Mouse (Mus musculus): ENCODE results near the gene Psmb1.
"Not testable (repeated sequence)": the region's sequence is repeated elsewhere in the genome, so short reads cannot be mapped to it uniquely, and the experiment has no call there.

Psmb1 gene

GRCm38 (mm10) chr17:15499656-15500394 is at the start of gene Psmb1, which contains the start of gene Tbp:
Gene Psmb1, minus strand, starts transcription at chr17:15499751.
Gene Tbp, plus strand, starts transcription at chr17:15499888.
- peak; percentile 94 for DNase-seq (ENCODE audit: low spot score)

DNA sequence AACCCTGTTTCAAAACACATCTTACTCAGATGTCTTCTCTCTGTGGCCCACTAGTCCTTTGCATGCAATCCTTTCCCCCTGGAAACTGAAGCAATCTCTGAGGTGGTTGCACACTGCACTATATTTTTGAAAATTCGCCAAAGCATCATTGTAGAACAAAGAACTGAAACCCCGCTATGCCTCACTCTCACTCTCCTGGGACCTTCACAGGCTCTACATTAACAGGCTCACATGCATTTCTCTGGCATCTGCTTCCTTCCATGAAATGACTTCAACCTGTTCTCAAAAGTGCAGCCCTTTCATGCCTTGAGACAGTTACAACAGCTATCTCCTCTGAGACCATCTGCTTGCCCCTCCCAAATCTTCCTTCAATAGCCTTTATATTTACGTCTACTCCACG is 46.9 kb upstream of the Psmb1 start:
- DNase-seq (ENCODE audit: low spot score) = no peak

DNA sequence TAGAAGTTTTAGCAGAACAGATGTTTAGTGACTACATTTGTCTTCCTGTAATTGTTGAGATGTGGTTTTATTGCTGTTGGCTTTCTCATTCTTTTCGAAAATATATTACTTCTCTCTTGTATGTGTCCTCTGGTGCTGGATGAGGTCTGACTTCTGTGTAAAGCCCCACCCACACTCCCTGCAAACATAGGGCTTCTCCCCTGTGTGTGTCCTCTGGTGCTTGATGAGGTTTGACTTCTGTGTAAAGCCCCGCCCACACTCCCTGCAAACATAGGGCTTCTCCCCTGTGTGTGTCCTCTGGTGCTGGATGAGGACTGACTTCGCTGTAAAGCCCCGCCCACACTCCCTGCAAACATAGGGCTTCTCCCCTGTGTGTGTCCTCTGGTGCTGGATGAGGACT is 44.3 kb upstream of the Psmb1 start:
- DNase-seq (ENCODE audit: low spot score) = not testable (repeated sequence)

DNA sequence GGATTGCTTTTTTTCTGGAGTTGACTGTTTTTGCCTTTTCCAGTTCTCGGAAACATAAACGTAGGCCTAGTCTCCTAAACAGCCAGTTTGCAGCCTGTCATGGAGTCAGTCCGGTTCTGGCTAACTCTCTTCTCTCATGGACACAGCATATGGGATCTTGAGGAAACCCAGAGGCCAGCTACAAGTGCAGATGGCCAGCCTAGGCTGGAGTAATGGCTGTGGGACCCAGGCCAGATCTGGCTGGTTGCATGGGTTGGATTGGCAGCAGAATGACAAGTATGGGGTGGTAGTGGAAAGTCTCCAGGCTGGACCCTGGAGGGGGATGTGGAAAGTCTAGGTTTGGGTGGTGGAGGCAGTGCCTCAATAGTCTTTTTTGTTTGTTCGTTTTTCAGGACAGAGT is 40.8 kb upstream of the Psmb1 start:
- no peak for DNase-seq (ENCODE audit: low spot score)

DNA sequence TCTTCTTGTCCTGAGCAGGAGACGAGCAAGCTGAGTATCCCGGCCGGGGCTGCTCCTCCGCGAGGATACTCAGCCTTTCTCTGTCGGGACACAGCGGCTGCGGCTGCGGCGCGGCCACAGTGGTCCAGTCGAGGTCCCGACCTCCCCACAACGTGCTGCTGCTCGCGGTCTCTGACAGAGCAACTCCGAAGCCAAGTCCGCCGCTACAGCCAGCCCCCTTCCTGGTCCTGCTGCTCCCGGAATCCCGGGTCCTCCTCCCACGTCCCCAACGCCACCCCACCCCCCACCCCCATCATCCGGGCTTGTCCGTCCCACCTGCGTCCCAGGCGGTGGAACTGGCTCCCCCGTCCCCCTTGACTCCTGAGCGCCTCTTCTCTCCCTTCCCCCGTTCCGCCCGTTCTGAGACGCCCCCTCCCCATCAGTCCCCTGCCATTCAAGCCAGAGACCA is 36.9 kb upstream of the Psmb1 start:
- peak; percentile 18 for DNase-seq (ENCODE audit: low spot score)

DNA sequence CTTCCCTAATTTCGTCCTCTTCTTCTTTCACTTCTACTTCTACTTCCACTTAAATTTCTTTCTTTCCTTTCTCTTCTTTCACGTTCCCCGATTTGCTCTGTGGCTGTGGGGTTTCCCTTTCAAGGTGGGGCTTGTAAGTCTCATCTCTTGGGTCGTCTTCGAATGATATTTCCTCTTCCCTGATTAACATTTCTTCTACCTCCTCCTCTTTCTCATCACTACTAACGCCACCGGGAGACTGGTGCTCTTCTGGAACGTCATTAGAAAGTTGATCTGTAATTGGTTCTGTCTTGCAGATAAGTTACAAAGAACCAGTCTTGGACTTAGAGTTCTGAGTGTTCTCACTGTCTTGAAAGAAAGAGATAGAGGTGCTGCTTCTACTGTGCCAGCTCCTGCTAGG is 36.4 kb upstream of the Psmb1 start:
- no peak for DNase-seq (ENCODE audit: low spot score)

DNA sequence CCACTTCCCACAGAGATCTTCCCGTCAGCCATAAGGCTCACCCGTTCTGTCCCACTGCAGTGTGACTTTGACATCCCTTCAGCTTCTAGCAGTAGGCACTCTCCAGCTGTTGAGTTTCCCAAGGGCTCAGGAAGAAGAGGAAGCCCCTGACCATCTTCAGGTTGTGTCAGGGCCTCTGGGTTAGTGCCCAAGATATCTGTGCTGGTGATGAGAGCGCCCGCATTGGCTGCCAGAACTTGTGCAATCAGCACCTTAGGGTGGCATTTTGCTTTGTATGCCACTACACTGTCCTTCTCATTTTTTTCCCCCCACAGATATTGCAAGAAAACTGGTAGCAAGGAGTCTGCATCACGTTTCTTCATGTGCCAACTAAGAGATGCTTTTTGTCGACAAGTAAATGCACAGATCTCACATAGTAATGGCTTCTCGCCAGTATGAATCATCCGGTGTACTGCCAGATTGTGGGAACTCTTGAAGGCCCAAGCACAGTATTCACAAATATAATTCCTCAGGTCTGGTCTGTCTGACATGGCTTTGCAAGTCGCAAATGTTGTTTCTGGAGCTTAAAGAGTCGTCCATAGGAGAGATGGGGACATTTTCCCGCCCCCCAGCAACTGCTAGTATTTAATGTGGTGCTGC is 35.7 kb upstream of the Psmb1 start:
- DNase-seq (ENCODE audit: low spot score) = no peak

DNA sequence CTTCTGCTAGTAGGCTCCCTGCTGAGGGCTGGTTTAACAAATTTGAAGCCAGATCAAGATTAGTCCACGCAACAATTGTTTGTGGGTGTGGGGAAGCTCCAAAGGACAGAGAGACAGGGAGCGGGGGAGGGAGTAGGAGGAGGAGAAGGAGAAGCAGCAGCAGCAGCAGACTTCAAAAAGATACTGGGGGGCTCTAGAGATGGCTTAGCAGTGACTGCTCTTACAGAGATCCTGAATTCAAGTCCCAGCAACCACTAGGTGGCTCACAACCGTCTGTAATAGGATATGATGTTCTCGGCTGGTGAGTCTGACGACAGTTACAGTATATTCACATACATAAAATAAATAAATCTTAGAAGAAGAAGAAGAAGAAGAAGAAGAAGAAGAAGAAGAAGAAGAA is 30.6 kb upstream of the Psmb1 start:
- peak; percentile 6 for DNase-seq (ENCODE audit: low spot score)

GRCm38 (mm10) chr17:15528887-15529286 is 29.3 kb upstream of the Psmb1 start:
- DNase-seq (ENCODE audit: low spot score) = no peak

GRCm38 (mm10) chr17:15527811-15528136 is 28.2 kb upstream of the Psmb1 start:
- no peak for DNase-seq (ENCODE audit: low spot score)

GRCm38 (mm10) chr17:15526986-15527810 is 27.6 kb upstream of the Psmb1 start, which contains the start of gene Pdcd2:
Gene Pdcd2, minus strand, starts transcription at chr17:15527301.
- peak; percentile 94 for DNase-seq (ENCODE audit: low spot score)

DNA sequence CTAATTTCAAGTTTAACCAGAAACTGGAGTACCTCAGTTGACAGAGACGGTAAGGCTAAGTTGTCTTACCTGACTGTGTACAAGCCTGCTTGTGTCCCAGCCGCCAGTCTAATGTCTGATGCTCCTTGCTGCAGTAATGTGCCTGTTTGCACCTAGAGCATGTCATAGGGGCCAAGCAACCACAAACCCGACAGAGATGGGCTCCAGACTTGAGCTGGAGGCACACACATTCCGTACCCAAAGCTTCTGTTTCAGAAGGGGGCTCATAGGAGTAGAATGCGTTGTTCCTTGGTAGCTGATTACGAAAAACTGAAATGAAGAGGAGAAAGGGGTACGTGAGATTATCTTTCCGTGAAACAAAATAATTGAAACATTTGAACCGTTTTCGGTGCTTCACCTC is 26.8 kb upstream of the Psmb1 start:
- DNase-seq (ENCODE audit: low spot score) = no peak

GRCm38 (mm10) chr17:15518766-15519165 is 19.2 kb upstream of the Psmb1 start:
- DNase-seq (ENCODE audit: low spot score) = no peak

DNA sequence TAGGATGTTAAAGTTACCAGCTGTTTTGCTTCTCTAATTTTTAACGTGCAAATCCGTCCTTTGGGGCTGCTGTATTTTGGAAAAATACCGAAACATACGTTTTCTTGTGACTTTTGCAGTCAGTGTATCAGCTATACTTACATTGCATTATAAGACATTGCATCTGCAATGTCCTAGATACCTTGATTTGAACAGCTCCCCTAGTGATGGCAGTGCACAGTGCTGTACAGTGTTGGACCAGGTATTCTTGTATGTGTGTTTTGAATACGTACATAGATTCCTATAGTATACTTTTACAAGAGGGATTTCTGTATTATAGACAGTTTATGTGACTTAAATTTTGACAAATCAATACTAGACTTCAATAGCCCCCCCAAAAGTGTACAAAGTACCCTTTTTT is 18.6 kb upstream of the Psmb1 start:
- DNase-seq (ENCODE audit: low spot score) = no peak

DNA sequence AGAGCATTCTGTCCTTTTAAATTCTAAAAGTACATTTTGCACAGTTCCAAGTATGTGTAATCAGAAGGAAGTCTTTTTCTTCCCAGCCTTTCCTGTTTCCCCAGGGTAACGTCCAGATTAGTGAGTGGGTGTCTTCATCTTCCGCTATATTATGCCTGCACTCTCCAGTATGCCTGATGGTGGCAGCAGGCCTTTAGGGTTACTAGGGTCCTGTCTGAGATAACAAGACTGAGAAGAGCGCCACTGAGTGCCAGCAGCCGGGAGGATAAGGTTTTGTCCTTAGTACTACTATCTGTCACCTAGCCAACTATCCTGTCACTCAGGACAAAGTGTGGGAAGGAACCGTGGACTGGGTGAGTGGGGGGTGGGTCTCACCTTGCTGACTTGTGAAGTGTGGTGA is 18.2 kb upstream of the Psmb1 start:
- DNase-seq (ENCODE audit: low spot score) = no peak

- no peak for DNase-seq (ENCODE audit: low spot score)
These were observed 11.1 kb upstream of the Psmb1 start for GRCm38 (mm10) chr17:15510694-15511093.

GRCm38 (mm10) chr17:15498753-15499113 is 818 bp downstream of the Psmb1 start:
- DNase-seq (ENCODE audit: low spot score) = no peak

DNA sequence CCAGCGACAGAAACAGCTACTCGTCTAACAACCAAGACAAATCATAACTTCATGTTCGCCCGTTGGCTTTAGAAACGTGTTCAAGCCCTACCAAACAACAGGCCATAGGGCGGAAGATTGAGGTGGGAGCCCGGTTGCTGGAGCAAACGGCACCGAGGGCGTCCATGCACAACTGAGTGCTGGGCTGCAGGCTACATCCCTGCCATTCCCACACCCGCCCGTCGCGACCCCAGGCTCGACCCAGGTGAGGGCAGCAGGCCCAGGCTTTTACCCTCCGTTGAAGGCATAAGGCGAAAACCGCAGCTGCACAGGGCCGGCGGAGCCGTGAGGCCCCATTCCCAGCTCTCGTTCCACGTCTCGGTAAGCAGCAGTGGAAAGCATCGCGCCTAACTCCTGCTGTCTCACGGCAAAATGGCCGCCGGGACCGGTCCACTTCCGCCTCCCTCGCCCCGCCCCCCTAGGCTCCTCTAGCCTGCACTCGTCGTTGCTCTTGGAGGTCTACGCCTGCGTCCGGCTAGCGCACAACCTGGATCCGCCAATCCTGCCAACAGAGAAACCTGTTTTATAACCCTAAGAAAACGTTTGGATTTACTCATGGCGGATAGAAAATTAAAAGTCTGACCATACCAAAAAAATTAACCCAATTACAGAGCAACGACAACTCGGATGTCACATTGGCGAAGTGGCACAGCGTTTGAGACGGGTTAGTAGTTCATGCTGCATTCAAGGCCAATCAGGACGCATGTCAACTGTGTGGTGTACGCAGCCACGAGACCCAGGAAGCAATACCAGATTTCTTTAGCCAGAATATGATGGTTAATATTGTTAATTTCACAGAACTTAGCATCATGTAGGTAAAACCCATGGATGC is 1.4 kb downstream of the Psmb1 start:
- peak; percentile 92 for DNase-seq (ENCODE audit: low spot score)

DNA sequence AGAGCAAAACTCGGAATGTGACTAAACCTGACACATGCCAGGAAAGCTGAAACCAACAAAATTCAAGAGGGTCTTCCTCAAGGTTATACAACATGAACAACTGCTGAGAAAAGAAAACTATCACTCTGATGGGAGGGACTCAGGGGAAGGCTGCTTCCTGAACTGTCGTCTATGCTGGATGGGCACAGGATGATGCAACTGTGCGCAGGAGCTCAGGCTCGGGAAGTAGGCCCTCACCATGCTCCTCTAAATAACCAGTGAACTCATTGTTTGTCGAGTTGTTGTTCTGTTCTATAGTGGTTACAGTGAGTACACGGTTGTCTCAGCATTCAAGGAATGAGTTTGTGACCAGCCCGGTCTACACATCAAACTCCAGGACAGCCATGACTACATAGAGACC is 9.0 kb downstream of the Psmb1 start:
- DNase-seq (ENCODE audit: low spot score) = no peak

DNA sequence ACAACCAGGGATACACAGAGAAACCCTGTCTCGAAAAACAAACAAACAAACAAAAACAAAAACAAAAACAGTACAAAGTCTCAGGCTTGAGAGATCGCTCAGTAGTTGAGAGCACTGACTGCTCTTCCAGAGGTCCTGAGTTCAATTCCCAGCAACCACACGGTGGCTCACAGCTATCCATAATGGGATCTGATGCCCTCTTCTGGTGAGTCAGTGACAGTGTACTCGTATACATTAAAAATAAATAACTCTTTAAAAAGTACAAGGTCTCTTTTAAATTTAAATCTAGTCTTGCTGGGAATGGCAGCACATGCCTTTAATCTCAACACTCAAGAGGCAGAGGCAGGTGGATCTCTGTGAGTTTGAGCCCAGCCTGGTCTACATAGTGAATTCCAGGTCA is 26.9 kb downstream of the Psmb1 start:
- DNase-seq (ENCODE audit: low spot score) = no peak

GRCm38 (mm10) chr17:15467669-15468068 is 31.9 kb downstream of the Psmb1 start:
- peak; percentile 65 for DNase-seq (ENCODE audit: low spot score)

- DNase-seq (ENCODE audit: low spot score) = no peak
These were observed 37.5 kb downstream of the Psmb1 start for GRCm38 (mm10) chr17:15461921-15462495.

Measured in ovary, postnatal 36 days (tissue).